Mouse (Mus musculus): Measurements from ENCODE around the gene Ptprn2.
A peak's percentile ranks its signal among the peaks of the same experiment; 100 is the strongest.

Gene Ptprn2

DNA sequence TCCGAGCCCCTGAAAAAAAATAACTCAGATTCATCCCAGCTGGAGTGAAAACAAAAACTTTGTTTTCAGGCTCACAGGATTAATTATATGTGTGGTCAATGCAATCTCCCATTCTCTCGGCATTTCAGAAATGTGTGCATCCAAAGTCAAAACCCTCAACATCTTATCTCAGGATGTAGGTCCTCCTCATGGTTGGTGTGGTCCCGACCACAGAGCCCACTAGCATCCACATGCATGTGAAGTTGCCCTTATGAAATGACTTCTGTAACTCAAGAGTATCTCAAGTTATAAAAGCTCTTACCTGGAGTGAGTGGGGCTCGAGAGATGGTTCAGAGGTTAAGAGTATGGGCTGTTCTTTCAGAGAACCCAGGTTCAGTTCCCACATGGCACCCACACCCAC, 784.7 kb downstream of the Ptprn2 start:
- no peak for DNase-seq

GRCm38 (mm10) chr12:117273166-117273565, 787.6 kb downstream of the Ptprn2 start:
- DNase-seq, result no peak

- DNase-seq, result no peak
These were observed 789.1 kb downstream of the Ptprn2 start for GRCm38 (mm10) chr12:117274576-117274975.

DNA sequence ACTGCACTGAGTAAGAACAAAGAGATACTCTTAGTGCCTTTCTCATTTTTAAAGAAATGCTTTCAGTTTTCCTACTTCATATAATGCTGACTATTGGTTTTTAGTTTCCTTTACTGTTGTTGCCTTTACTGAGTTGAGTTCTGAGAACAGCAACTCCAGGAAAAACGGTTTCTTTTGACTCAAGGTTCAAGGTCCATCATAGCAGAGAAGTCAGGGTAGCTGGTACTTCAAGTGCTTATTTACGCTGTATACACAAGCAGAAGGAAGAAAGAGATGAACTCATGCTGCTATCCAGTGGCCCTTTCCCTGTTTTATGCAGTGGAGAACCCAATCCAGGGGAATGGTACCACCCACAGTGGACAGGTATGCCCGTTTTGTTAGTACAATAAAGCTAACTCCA, 795.3 kb downstream of the Ptprn2 start:
- DNase-seq, result no peak

GRCm38 (mm10) chr12:117282659-117283058, 797.1 kb downstream of the Ptprn2 start:
- no peak for DNase-seq

DNA sequence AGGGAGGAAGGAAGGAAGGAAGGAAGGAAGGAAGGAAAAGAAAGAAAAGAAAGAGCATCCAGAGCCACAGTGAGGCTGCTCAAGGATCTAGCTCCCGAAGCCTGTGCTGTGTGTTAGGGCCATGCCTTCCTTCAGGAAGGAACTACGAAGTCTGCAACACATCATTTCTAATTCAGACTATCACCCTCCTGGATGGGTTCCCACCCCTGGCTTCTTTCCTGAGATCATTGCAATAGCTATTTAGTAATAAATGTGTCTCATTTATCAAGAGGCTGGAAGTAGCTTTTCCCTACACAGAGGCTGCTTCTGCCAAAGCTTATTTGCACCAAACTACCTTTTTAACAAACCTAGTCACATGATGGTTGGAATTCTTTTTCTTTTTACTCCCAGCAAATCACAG, 801.9 kb downstream of the Ptprn2 start:
- no peak for DNase-seq

DNA sequence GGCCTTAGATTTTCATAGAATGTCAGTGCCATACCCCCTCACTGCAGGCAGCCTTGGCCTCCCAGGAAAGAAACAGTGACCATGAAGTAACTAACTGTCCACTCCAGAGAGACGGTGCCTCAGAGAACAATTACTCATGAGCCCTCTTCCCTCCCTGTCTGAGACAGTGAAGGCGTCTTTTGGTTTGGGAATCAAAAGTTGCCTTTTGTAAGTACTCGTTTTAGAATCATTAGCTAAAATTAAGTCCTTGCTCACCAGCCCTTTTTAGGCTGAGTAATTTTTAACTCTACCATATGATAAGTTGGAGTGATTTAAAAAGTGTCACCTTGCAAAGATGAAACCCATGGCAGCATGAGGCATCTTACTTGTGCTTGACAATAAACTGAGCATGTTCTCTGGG, 806.4 kb downstream of the Ptprn2 start:
- no peak for DNase-seq

- DNase-seq, result no peak
These were observed 811.3 kb downstream of the Ptprn2 start for GRCm38 (mm10) chr12:117296792-117297191.

- DNase-seq, result no peak
These were observed 813.6 kb downstream of the Ptprn2 start for GRCm38 (mm10) chr12:117299084-117299483.

- no peak for DNase-seq
These were observed 819.5 kb downstream of the Ptprn2 start for GRCm38 (mm10) chr12:117304751-117305624.

DNA sequence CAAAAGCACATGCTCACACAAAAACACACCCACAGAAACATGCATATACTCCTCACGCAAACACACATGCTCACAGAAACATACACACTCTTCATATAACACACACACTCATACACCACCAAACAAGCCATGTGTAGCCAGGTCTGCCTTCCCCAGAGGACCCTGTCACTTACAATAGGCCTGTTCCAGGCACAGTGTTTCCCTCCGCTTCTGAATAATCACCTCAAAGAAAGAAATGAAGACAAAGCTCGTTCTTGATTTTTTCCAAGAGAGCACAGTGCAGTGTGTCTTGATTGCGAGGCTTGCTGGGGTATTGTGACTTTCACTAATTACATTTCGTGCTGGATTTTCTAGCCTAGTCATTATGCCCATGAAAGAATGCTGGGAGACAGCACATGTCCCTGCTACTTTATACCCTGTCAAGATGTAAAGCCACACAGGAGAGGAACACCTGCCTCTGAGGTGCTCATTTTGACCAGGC, 820.1 kb downstream of the Ptprn2 start:
- no peak for DNase-seq

GRCm38 (mm10) chr12:117312079-117312478, 826.6 kb downstream of the Ptprn2 start:
- DNase-seq, result no peak

- no peak for DNase-seq
These were observed 829.5 kb downstream of the Ptprn2 start for GRCm38 (mm10) chr12:117314987-117315386.

GRCm38 (mm10) chr12:117315661-117316060, 830.1 kb downstream of the Ptprn2 start:
- DNase-seq, result no peak

GRCm38 (mm10) chr12:117318229-117318628, 832.7 kb downstream of the Ptprn2 start:
- DNase-seq, result peak; percentile 10 to 12

- no peak for DNase-seq
These were observed 837.5 kb downstream of the Ptprn2 start for GRCm38 (mm10) chr12:117323017-117323416.

Data from spleen, adult 18-20 months (tissue).